Mouse (Mus musculus) heart, postnatal 10 days (tissue): ENCODE measurements around the gene Gm10318. TPM values are rescaled to one million over a fixed set of nuclear protein-coding genes. Genes with fewer than 3 reads are reported as not detected.

ENCODE experiments used
- DNase-seq, 2 experiments: peaks; one replicate each; pipeline ENCODE4 v3.0.0; 2021
- intact Hi-C: fragments of 180-260 bp; cut with DNase I; formaldehyde crosslinking; loops from one replicate; pipeline ENCODE4 v1.15.1; 2025
- total RNA-seq, 2 experiments: library from RNA; stranded (reverse); gene quantifications; 2 replicates each; pipeline ENCODE4 v1.2.3; 2021

Gene Gm10318
- total RNA-seq, 2 experiments from 2014 or later = not detected

DNA sequence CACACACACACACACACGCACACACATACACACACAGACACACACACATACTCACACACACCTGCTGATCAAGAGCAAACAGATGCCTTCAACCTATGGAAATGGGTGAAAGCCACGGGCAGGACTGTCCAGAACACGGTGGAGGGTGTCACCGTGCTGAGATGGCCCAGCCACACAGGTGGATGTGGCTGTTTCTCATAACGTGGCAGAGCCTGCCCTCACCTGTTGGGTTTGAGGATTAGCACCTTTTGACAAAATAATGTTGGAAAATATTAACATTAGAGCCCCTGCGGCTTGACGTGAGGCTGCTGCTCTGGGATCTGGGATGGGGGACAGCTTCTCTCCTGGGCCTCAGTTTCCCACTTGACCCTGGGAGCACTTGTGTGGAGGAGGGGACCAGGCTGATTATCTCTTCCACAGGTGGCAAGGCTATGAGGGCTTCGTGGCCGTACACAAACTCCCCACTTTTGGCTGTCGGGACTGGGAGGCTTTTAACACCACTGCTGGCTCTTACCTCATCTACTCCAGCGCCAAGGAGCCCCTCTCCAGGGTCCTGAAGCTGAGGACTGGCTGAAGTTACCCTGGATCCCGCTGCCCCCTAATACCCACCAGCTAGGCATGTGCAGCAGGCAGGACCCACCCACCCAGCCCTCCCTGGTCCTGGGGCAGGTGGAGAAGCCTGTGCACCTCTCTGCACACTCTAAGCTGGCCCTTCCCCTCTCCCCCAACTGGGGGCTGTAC, 33.5 kb downstream of the Gm10318 start:
- intact Hi-C loops = no loop called here
- DNase-seq = peak in 1 of 2 experiments; percentile 28

DNA sequence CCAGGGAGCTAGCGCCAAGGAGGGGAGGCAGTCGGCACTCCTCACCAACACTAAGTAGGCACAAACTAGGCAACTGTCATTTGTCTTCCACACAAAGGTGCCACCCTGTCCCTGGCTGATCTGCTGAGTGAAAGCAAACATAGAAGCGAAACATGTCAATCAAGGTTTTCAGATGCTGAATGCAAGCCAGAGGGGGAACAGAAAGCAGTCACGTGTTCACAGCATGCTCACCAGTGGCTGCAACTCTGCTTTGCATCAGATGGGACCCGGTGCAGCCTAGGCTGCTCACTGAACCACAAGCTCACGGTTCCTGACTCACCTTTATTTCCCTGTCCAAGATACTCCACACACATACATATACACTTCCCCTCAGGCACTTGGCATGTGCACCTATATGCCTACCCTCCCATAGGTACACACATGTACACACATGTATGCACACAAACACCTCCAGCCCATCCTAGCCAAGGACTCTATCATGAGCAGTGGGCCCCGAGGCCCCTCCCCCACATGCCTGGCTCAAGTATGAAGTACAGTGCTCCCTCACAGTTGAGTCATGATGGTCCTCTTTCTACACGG, 38.4 kb downstream of the Gm10318 start:
- no peak for DNase-seq
- intact Hi-C loops = no loop called here

DNA sequence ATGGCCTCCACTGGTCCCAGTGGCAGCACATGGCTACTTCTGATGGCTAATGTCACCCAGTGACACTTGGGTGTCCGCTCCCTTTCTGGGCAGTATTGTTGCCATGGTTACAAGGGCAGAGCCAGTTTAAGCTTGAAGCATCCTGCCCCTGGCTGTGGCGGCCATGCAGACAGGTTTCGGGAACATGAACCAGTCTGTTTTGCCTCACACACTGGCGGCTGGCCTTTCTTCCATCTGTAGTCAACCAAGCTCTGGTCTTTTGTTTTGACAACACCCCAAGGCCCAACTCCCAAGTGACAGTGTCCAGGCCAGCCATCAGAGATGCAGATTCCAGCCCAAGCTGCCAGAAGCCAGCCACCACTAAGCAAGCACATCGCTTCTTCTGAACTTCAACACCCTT, 42.9 kb downstream of the Gm10318 start:
- DNase-seq = peak; percentile 20 to 39
- intact Hi-C loops = no loop called here

DNA sequence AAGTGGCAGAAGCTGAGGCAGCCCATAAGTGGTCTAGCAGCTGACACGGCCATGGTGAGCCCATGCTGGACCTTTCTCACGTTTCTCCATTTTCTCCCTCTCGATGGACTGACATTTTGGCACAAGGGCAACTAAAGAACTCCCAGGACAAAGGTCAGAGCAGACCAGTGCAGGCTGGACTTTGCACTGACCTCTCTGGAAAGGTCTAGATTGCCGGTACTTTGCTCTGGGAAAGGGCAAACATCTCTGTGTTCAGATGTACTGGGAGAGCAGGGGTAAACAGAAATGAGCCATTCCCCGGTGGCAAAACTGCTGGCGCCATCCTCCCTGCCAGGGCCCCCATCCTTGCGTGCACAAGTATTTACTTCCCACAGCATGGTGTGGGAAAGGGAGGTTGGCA, 47.5 kb downstream of the Gm10318 start:
- no peak for DNase-seq
- intact Hi-C loops = no loop called here

DNA sequence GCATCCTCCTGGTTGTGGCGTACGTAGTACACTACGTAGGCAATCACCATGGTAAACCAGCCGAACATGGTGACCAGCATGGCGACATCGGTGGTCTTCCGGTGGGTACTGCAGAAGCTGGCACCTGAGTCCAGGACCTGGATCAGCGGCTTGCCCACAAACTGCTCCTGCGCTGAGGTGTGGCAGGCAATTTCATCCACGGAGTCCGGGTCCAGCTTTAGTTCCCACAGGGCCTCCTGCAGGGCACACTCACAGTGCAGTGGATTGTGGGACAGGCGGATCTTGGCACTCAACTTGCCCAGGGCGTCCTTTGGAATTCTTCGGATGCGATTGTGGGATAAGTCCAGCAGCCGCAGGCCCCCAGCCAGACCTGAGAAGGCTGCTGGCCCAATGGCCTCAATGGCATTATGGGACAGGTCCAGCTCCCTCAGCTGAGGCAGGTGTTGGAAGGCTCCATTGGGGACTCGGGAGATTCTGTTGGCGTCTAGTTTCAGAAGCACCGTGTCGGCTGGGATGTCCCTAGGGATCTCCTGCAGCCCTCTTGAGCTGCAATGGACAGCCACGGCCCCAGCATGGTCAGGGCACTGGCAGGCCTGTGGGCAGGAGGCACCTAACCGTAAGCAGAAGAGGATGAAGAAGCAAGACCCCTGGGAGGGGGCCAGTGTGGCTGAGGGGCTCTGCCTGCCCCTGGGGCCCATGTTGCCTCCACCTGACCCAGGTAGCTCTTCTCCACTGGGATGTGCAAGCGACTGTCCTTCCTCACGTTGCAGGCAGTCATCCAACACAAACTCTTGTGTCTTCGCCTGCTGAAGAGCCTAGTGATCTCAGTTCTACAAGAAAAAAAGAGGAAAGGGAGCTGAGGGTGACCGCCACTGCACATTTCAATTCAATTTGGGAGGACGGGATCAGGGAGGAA, 48.5 kb downstream of the Gm10318 start:
- peak in 1 of 2 experiments; percentile 17 for DNase-seq
- intact Hi-C loops = no loop called here

DNA sequence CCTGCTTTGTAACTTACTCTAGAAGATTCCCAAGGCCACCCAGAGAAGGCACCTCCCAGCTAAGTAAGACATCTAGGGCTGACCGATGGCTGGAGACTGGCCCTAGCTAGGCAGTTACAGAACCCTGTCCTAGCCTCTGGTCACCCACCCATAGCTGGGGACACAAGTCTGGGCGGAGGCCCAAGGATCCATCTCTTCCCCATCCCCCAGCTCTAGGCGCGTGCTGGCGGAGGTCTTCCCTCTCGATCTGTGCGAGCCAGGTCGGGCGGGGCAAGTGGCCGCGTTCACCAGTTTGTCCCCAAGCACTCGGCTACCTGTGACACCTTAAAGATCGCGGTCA, 49.2 kb downstream of the Gm10318 start:
- DNase-seq = peak; percentile 32 to 37
- intact Hi-C loops = no loop called here

DNA sequence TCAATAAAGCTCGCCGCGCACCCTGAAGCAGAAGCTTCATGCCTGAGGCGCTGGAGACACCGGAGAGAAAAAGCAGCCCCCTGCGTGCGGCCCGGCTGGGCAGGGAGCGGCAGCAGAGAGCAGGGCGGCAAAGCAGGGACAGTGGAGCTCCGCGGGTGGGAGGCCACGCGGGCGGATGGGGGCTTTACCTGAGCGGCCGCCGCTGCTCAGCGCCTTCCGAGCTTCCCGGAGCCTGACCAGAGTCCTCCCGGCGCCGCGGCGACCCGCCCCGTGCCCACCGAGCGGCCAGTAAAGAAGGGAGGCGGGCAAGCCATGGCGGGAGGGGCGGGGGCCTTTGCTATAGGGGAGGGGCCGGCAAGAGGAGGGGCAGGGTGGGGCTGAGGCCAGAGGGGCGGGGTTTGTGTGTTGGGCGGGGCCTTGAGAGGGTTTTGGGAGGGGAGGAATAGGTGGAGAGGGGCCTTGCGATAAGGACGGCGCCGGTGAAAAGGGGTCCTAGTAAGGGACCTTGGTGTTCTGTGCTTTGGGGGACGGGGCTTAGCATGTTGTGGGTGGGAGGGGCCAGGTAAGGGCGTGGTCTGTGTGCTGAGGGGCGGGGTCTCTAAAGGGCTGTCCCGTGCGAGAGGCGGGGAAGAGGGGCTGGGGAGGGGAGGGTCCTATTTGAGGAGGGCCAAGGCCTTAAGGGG, 49.7 kb downstream of the Gm10318 start, which contains the start of gene Lrrc3:
TSS of gene Lrrc3 (minus strand) at position 326 of the 683 bp plus-strand sequence.
- peak; percentile 36 to 45 for DNase-seq
- intact Hi-C loops = no loop called here

DNA sequence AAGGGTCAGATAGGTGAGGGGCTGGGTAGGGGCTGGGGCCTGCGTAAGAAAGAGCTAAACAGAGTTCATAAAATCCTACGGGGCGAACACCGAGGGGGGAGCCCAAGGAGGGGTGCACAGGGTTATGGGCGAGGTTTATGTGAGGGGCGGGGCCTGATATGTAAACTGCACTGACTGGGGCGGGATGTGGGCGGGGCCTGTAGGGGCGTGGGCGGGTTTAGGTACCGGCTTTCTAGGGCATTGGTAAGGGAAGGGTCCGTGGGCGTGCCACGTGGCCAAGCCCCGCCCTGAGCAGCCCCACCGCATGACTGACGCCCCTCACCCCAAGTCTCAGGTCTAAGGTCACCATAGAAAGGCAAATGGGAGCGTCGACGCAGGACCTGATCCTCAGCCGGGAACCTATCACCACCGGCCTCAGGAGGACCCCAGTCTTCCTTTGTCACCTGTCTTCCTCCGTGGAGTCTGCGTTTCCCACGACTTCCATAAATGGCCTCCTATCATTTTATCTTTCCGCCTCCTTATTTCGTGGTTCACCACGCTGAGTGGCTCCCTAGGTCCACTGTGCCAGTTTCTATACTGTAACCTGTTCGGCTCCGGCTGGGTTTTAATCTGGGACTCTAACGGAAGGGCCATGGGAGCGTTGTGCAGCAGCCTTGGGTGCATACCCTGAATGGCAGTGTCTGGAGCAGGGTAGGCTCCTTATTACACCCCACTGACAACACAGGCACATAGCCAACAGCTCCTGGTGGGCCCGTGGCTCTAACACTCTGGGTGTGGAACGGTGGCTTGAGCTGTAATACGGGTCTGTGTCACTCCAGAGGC, 50.4 kb downstream of the Gm10318 start:
- intact Hi-C loops = no loop called here
- peak in 1 of 2 experiments; percentile 45 for DNase-seq

Other genes starting within 250 kb of the Gm10318 start
- 10 to 100 TPM; 68.3 to 79.2 TPM for gene Sumo3, start 246.8 kb upstream of the Gm10318 start, total RNA-seq
- 10 to 100 TPM; 12.2 to 13.5 TPM for gene Gm49325, start 246.7 kb upstream of the Gm10318 start, total RNA-seq
- 10 to 100 TPM; 57.7 to 68.8 TPM for gene Ube2g2, start 230.6 kb upstream of the Gm10318 start, total RNA-seq
- not detected for gene Tspear, start 166.3 kb upstream of the Gm10318 start, total RNA-seq
- gene Gm19402, start 162.1 kb upstream of the Gm10318 start, total RNA-seq = not detected
- gene Gm9508, start 155.6 kb upstream of the Gm10318 start, total RNA-seq = not detected
- not detected for gene Gm10272, start 146.2 kb upstream of the Gm10318 start, total RNA-seq
- gene Gm10024, start 141.4 kb upstream of the Gm10318 start, total RNA-seq = not detected
- not detected for gene Gm10142, start 137.1 kb upstream of the Gm10318 start, total RNA-seq
- gene Krtap12-1, start 132.3 kb upstream of the Gm10318 start, total RNA-seq = not detected
- gene Gm10100, start 126.4 kb upstream of the Gm10318 start, total RNA-seq = not detected
- not detected for gene Gm18596, start 110.2 kb upstream of the Gm10318 start, total RNA-seq
- not detected for gene Gm9736, start 101.5 kb upstream of the Gm10318 start, total RNA-seq
- not detected for gene Gm3233, start 93.2 kb upstream of the Gm10318 start, total RNA-seq
- gene Gm3238, start 81.5 kb upstream of the Gm10318 start, total RNA-seq = not detected
- gene Gm7138, start 75.9 kb upstream of the Gm10318 start, total RNA-seq = not detected
- gene Gm3250, start 70.3 kb upstream of the Gm10318 start, total RNA-seq = not detected
- not detected for gene Gm7137, start 64.7 kb upstream of the Gm10318 start, total RNA-seq
- gene Gm9639, start 57.8 kb upstream of the Gm10318 start, total RNA-seq = not detected
- not detected for gene Gm19668, start 53.7 kb upstream of the Gm10318 start, total RNA-seq
- not detected for gene Gm9507, start 41.0 kb upstream of the Gm10318 start, total RNA-seq
- gene Gm2696, start 38.2 kb upstream of the Gm10318 start, total RNA-seq = not detected
- not detected for gene Krtap10-4, start 25.8 kb upstream of the Gm10318 start, total RNA-seq
- not detected for gene Krtap10-10, start 16.9 kb upstream of the Gm10318 start, total RNA-seq
- gene Gm36176, start 6.1 kb upstream of the Gm10318 start, total RNA-seq = not detected
- not detected for gene Gm3285, start 9.1 kb downstream of the Gm10318 start, total RNA-seq
- 1 to 10 TPM; 1.3 to 1.9 TPM for gene Lrrc3, start 49.7 kb downstream of the Gm10318 start, total RNA-seq
- under 1 TPM; 0.14 to 0.40 TPM for gene Trpm2, start 117.7 kb downstream of the Gm10318 start, total RNA-seq
- 1 to 10 TPM; 7.9 to 9.3 TPM for gene 1810043G02Rik, start 125.7 kb downstream of the Gm10318 start, total RNA-seq
- 100 to 1,000 TPM; 108 to 119 TPM for gene Pfkl, start 157.2 kb downstream of the Gm10318 start, total RNA-seq
- not detected for gene Dnmt3l, start 189.1 kb downstream of the Gm10318 start, total RNA-seq
- not detected for gene Aire, start 190.8 kb downstream of the Gm10318 start, total RNA-seq
- gene Icosl, start 216.4 kb downstream of the Gm10318 start, total RNA-seq = 1 to 10 TPM; 4.4 to 5.4 TPM